Mouse (Mus musculus) B cell, adult 67 days (primary cell): ENCODE data around the gene Numbl. TPM values are rescaled to one million over a fixed set of nuclear protein-coding genes. Genes with fewer than 3 reads are reported as not detected.

ENCODE experiments used
- total RNA-seq, 2 experiments: library from RNA; stranded (reverse); gene quantifications; 4 replicates each; pipeline ENCODE4 v1.2.4; 2023

Numbl gene
- 1 to 10 TPM; 1.5 to 1.9 TPM for total RNA-seq

GRCm38 (mm10) chr7:27258205-27258899 is at the start of gene Numbl:
TSS of gene Numbl (plus strand) at chr7:27258433.

DNA sequence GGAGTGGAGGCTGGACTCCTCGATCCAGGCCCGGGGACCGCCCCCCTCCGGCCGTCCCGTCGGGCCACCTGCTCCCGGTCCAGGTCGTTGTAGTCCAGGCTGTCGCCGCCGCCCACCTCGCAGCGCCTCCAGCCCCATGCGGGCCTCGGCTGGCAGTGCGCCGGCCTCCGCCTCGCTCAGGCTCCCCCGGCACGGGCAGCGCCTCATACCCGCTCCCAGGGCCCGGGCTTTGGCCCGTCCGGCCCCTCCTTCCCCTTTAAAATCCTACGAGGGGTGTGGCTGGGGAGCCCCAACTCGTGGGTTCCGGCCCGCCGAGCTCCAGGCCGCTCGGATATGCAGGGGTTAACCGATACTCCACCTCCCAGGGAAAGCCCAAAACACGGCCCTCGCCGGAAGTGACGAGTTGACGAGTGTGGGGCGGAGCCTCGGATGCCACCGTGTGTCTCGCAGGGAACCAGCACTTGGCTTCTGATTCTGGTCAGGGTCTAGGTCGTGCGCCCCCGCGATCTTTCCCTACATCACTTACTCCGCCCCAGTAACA is 29.9 kb upstream of the Numbl start, which contains the start of gene Itpkc:
TSS of gene Itpkc (minus strand) at position 381 of the 541 bp plus-strand sequence.

GRCm38 (mm10) chr7:27232781-27233281 is 25.4 kb upstream of the Numbl start, which contains the start of gene Coq8b:
TSS of gene Coq8b (plus strand) at chr7:27233023.

Other genes starting within 250 kb of the Numbl start
- gene Cyp2a12, start 229.4 kb upstream of the Numbl start, total RNA-seq = not detected
- not detected for gene Cyp2f2, start 138.5 kb upstream of the Numbl start, total RNA-seq
- gene Cyp2t4, start 104.7 kb upstream of the Numbl start, total RNA-seq = not detected
- 100 to 1,000 TPM; 176 to 183 TPM for gene Egln2, start 91.6 kb upstream of the Numbl start, total RNA-seq
- gene Rab4b, start 79.5 kb upstream of the Numbl start, total RNA-seq = 100 to 1,000 TPM; 173 to 179 TPM
- gene Gm21983, start 77.3 kb upstream of the Numbl start, total RNA-seq = not detected
- gene Mia, start 77.3 kb upstream of the Numbl start, total RNA-seq = not detected
- gene BC024978, start 62.7 kb upstream of the Numbl start, total RNA-seq = 10 to 100 TPM; 15.1 to 15.3 TPM
- gene Snrpa, start 62.2 kb upstream of the Numbl start, total RNA-seq = 100 to 1,000 TPM in 1 of 2 experiments, 10 to 100 TPM in 1; 97.9 to 109 TPM
- gene Itpkc, start 29.8 kb upstream of the Numbl start, total RNA-seq = 10 to 100 TPM; 14.2 to 18.6 TPM
- 10 to 100 TPM; 24.5 to 31.5 TPM for gene Coq8b, start 25.4 kb upstream of the Numbl start, total RNA-seq
- 1 to 10 TPM; 1.3 to 2.4 TPM for gene Ltbp4, start 79.3 kb downstream of the Numbl start, total RNA-seq
- 100 to 1,000 TPM in 1 of 2 experiments, 10 to 100 TPM in 1; 98.2 to 102 TPM for gene Shkbp1, start 97.6 kb downstream of the Numbl start, total RNA-seq
- 1 to 10 TPM in 1 of 2 experiments, not detected in 1; 5.0 TPM for gene Gm20479, start 99.0 kb downstream of the Numbl start, total RNA-seq
- gene Sptbn4, start 189.3 kb downstream of the Numbl start, total RNA-seq = 1 to 10 TPM in 1 of 2 experiments, under 1 TPM in 1; 0.18 to 1.2 TPM
- gene Blvrb, start 189.5 kb downstream of the Numbl start, total RNA-seq = 10 to 100 TPM; 68.2 to 79.7 TPM
- 10 to 100 TPM; 21.4 to 21.7 TPM for gene Sertad3, start 215.3 kb downstream of the Numbl start, total RNA-seq
- gene Sertad1, start 228.5 kb downstream of the Numbl start, total RNA-seq = 10 to 100 TPM; 31.8 to 34.5 TPM
- gene Prx, start 240.9 kb downstream of the Numbl start, total RNA-seq = under 1 TPM; 0.27 to 0.46 TPM